Mouse (Mus musculus): Measurements from ENCODE around the gene Mlkl. TPM values are rescaled to one million over a fixed set of nuclear protein-coding genes. Genes with fewer than 3 reads are reported as not detected.

Mlkl gene
- total RNA-seq (2022): under 1 TPM in 2 of 4 experiments, not detected in 2; 0.30 to 0.33 TPM

GRCm38 (mm10) chr8:111337890-111338347 is at the start of gene Mlkl:
Gene Mlkl, minus strand, starts transcription at chr8:111338177.
- no peak for DNase-seq (ENCODE audit: low spot score in 2 of 2)

GRCm38 (mm10) chr8:111385915-111386314 is 47.9 kb upstream of the Mlkl start:
- no peak for DNase-seq (ENCODE audit: low spot score in 2 of 2)

- no peak for DNase-seq (ENCODE audit: low spot score in 2 of 2)
These were observed 46.7 kb upstream of the Mlkl start for GRCm38 (mm10) chr8:111384628-111385027.

GRCm38 (mm10) chr8:111375192-111375591 is 37.2 kb upstream of the Mlkl start:
- DNase-seq (ENCODE audit: low spot score in 2 of 2): no peak

- no peak for DNase-seq (ENCODE audit: low spot score in 2 of 2)
These were observed 31.7 kb upstream of the Mlkl start for GRCm38 (mm10) chr8:111369711-111370110.

- DNase-seq (ENCODE audit: low spot score in 2 of 2): no peak
These were observed 29.4 kb upstream of the Mlkl start for GRCm38 (mm10) chr8:111367350-111367749.

GRCm38 (mm10) chr8:111366610-111367234 is 28.7 kb upstream of the Mlkl start:
- DNase-seq (ENCODE audit: low spot score in 2 of 2): no peak

GRCm38 (mm10) chr8:111363489-111363888 is 25.5 kb upstream of the Mlkl start:
- peak in 1 of 2 experiments; percentile 25 for DNase-seq (ENCODE audit: low spot score in 2 of 2)

GRCm38 (mm10) chr8:111360579-111361209 is 22.7 kb upstream of the Mlkl start:
- no peak for DNase-seq (ENCODE audit: low spot score in 2 of 2)

- DNase-seq (ENCODE audit: low spot score in 2 of 2): no peak
These were observed 22.0 kb upstream of the Mlkl start for GRCm38 (mm10) chr8:111359936-111360335.

GRCm38 (mm10) chr8:111358905-111359304 is 20.9 kb upstream of the Mlkl start:
- no peak for DNase-seq (ENCODE audit: low spot score in 2 of 2)

- DNase-seq (ENCODE audit: low spot score in 2 of 2): no peak
These were observed 19.5 kb upstream of the Mlkl start for GRCm38 (mm10) chr8:111357433-111357832.

- DNase-seq (ENCODE audit: low spot score in 2 of 2): peak in 1 of 2 experiments; percentile 74
These were observed 15.5 kb upstream of the Mlkl start for GRCm38 (mm10) chr8:111353497-111353896.

- no peak for DNase-seq (ENCODE audit: low spot score in 2 of 2)
These were observed 14.3 kb upstream of the Mlkl start for GRCm38 (mm10) chr8:111352289-111352688.

GRCm38 (mm10) chr8:111350577-111350976 is 12.6 kb upstream of the Mlkl start:
- no peak for DNase-seq (ENCODE audit: low spot score in 2 of 2)

GRCm38 (mm10) chr8:111343225-111343624 is 5.2 kb upstream of the Mlkl start:
- DNase-seq (ENCODE audit: low spot score in 2 of 2): peak; percentile 37 to 70

- DNase-seq (ENCODE audit: low spot score in 2 of 2): no peak
These were observed 2.2 kb upstream of the Mlkl start for GRCm38 (mm10) chr8:111340186-111340585.

GRCm38 (mm10) chr8:111338370-111339208 is 612 bp upstream of the Mlkl start:
- no peak for DNase-seq (ENCODE audit: low spot score in 2 of 2)

- DNase-seq (ENCODE audit: low spot score in 2 of 2): no peak
These were observed 577 bp downstream of the Mlkl start for GRCm38 (mm10) chr8:111337311-111337889.

- no peak for DNase-seq (ENCODE audit: low spot score in 2 of 2)
These were observed 1.3 kb downstream of the Mlkl start for GRCm38 (mm10) chr8:111336692-111337091.

GRCm38 (mm10) chr8:111325222-111325790 is 12.7 kb downstream of the Mlkl start:
- DNase-seq (ENCODE audit: low spot score in 2 of 2): no peak
